27 mouse cellular contexts compared by ENCODE assay signal in genomic region chr10:48472927-48473326, GRCm38 (mm10).
A peak's percentile ranks its signal among the peaks of the same experiment; 100 is the strongest.
DNase-seq lines count a peak whose midpoint lies in the region; ATAC-seq and TF ChIP-seq lines count a peak whose summit lies in the region.
"Had no signal": no experiment of that assay in that cellular context is flagged by ENCODE, and none has a peak within 500 bp of the region (broad histone marks: within the 10 kb centered on the region; RNA-seq: fewer than 3 reads in every experiment).

No protein-coding gene starts in this region.

- H3K36me3 ChIP-seq in forebrain, embryonic 15.5 days: no peaks in the 10 kb centered on the region
- H3K36me3 ChIP-seq in forebrain, embryonic 12.5 days (replicated peaks): no peaks in the 10 kb centered on the region
- no peaks in the 10 kb centered on the region for H3K36me3 ChIP-seq in midbrain, postnatal 0 days (ENCODE audit: insufficient read depth, low read length)
- no peaks in the 10 kb centered on the region for H3K36me3 ChIP-seq in midbrain, embryonic 10.5 days
- H3K36me3 ChIP-seq: embryonic facial prominence, embryonic 12.5 days; hindbrain, embryonic 13.5 days had no signal

- no peaks in the 10 kb centered on the region for H3K4me1 ChIP-seq in forebrain, embryonic 15.5 days
- H3K4me1 ChIP-seq in forebrain, embryonic 12.5 days: no peaks in the 10 kb centered on the region
- H3K4me1 ChIP-seq in midbrain, postnatal 0 days (ENCODE audit: insufficient read depth, low read length): no peaks in the 10 kb centered on the region
- no peaks in the 10 kb centered on the region for H3K4me1 ChIP-seq in midbrain, embryonic 10.5 days
- H3K4me1 ChIP-seq: embryonic facial prominence, embryonic 12.5 days; hindbrain, embryonic 13.5 days had no signal

- no peak for TF ChIP-seq CTCF in midbrain, postnatal 0 days (IDR thresholded peaks at IDR 0.05)
- no peak for TF ChIP-seq CTCF in layer of hippocampus, adult 2 months (conservative IDR thresholded peaks at IDR 0.05)

- H3K27ac ChIP-seq in forebrain, embryonic 15.5 days (replicated peaks): no peak overlapping the region
- H3K27ac ChIP-seq in forebrain, embryonic 12.5 days: no peak overlapping the region
- no peak overlapping the region for H3K27ac ChIP-seq in midbrain, postnatal 0 days (ENCODE audit: low read depth, low read length)
- H3K27ac ChIP-seq in midbrain, embryonic 10.5 days (replicated peaks): no peak overlapping the region
- no peak overlapping the region for H3K27ac ChIP-seq in layer of hippocampus, adult 2 months
- H3K27ac ChIP-seq: embryonic facial prominence, embryonic 12.5 days; hindbrain, embryonic 13.5 days; liver, embryonic 14.5 days; macrophage had no signal

- no peaks in the 10 kb centered on the region for H3K27me3 ChIP-seq in forebrain, embryonic 15.5 days
- no peaks in the 10 kb centered on the region for H3K27me3 ChIP-seq in forebrain, embryonic 12.5 days
- no peaks in the 10 kb centered on the region for H3K27me3 ChIP-seq in midbrain, postnatal 0 days (ENCODE audit: insufficient read depth, low read length)
- no peaks in the 10 kb centered on the region for H3K27me3 ChIP-seq in midbrain, embryonic 10.5 days (ENCODE audit: low read depth, poor library complexity, severe bottlenecking)
- H3K27me3 ChIP-seq: embryonic facial prominence, embryonic 12.5 days; hindbrain, embryonic 13.5 days had no signal

- no peak overlapping the region for H3K4me2 ChIP-seq in forebrain, embryonic 15.5 days (replicated peaks)
- H3K4me2 ChIP-seq in forebrain, embryonic 12.5 days: no peak overlapping the region
- H3K4me2 ChIP-seq in midbrain, postnatal 0 days (ENCODE audit: low read depth, low read length, poor library complexity, severe bottlenecking): no peak overlapping the region
- H3K4me2 ChIP-seq: embryonic facial prominence, embryonic 12.5 days; hindbrain, embryonic 13.5 days had no signal

- ATAC-seq in forebrain, embryonic 15.5 days (replicated peaks): peak; percentile 74; the same call in 1 of the 2 replicates
- no peak for ATAC-seq in forebrain, embryonic 12.5 days (ENCODE audit: low FRiP score)
- no peak for ATAC-seq in midbrain, postnatal 0 days (ENCODE audit: low FRiP score)
- ATAC-seq: CD4-positive, CD25-positive, alpha-beta regulatory T cell, adult 4 months; inflammation-experienced regulatory T-cells, adult 6 months had no signal

- 32% methylated on average over 1 of the region's 1 CpGs for WGBS in forebrain, embryonic 15.5 days
- 58% methylated on average over 1 of the region's 1 CpGs for WGBS in forebrain, embryonic 12.5 days
- 49% methylated on average over 1 of the region's 1 CpGs for WGBS in midbrain, postnatal 0 days
- 93% methylated on average over 1 of the region's 1 CpGs for WGBS in midbrain, embryonic 10.5 days

- no peak overlapping the region for H3K9ac ChIP-seq in forebrain, embryonic 15.5 days (replicated peaks)
- no peak overlapping the region for H3K9ac ChIP-seq in forebrain, embryonic 12.5 days
- no peak overlapping the region for H3K9ac ChIP-seq in midbrain, postnatal 0 days (replicated peaks; ENCODE audit: low read length, poor library complexity, severe bottlenecking)
- H3K9ac ChIP-seq: embryonic facial prominence, embryonic 12.5 days; hindbrain, embryonic 13.5 days; liver, embryonic 14.5 days had no signal

- no peak overlapping the region for H3K4me3 ChIP-seq in forebrain, embryonic 15.5 days
- no peak overlapping the region for H3K4me3 ChIP-seq in forebrain, embryonic 12.5 days (replicated peaks)
- no peak overlapping the region for H3K4me3 ChIP-seq in midbrain, postnatal 0 days (ENCODE audit: low read depth, low read length)
- H3K4me3 ChIP-seq in midbrain, embryonic 10.5 days: no peak overlapping the region
- H3K4me3 ChIP-seq in layer of hippocampus, adult 2 months: no peak overlapping the region
- H3K4me3 ChIP-seq: embryonic facial prominence, embryonic 12.5 days; hindbrain, embryonic 13.5 days had no signal

- H3K9me3 ChIP-seq in forebrain, embryonic 15.5 days: no peaks in the 10 kb centered on the region
- no peaks in the 10 kb centered on the region for H3K9me3 ChIP-seq in forebrain, embryonic 12.5 days
- no peaks in the 10 kb centered on the region for H3K9me3 ChIP-seq in midbrain, postnatal 0 days (ENCODE audit: low read length)
- H3K9me3 ChIP-seq in midbrain, embryonic 10.5 days (replicated peaks): no peaks in the 10 kb centered on the region
- H3K9me3 ChIP-seq: embryonic facial prominence, embryonic 12.5 days; hindbrain, embryonic 13.5 days had no signal

- peak; percentile 24 for DNase-seq in midbrain, postnatal 0 days (ENCODE audit: low spot score)
- DNase-seq in midbrain, embryonic 10.5 days (ENCODE audit: low spot score): no peak
- peak; percentile 32 to 60 for DNase-seq in layer of hippocampus, adult 2 months (ENCODE audit: low spot score in 2 of 2)
- no peak for DNase-seq in left cerebral cortex, adult 8-10 months (ENCODE audit: low spot score in 2 of 2)
- no peak for DNase-seq in frontal cortex, adult 2 months (ENCODE audit: extremely low spot score in 1 of 2, low spot score in 1 of 2)
- DNase-seq: adrenal gland, postnatal 14 days; cerebellum, adult 2 months; embryo, embryonic 11 days; gastrocnemius, postnatal 10 days; kidney, adult 11 months; kidney, postnatal 14 days; liver; lung, adult 2 months; lung, postnatal 10 days; midbrain, embryonic 14.5 days; right cerebral cortex, adult 18-20 months; spleen, adult 18-20 months; thymus, adult 18-20 months; thymus, postnatal 25 days had no signal

Comparison
In these comparisons a context has a peak if more than half of its experiments do, and no peak if none do; other contexts are left out.
1. DNase-seq: peak in midbrain, postnatal 0 days (single experiment) and layer of hippocampus, adult 2 months (2 of 2); none in midbrain, embryonic 10.5 days (single experiment), left cerebral cortex, adult 8-10 months (0 of 2) and frontal cortex, adult 2 months (0 of 2).